Mouse (Mus musculus): Measurements from ENCODE around the gene Ppef1. TPM values are rescaled to one million over a fixed set of nuclear protein-coding genes. Genes with fewer than 3 reads are reported as not detected.
A peak's percentile ranks its signal among the peaks of the same experiment; 100 is the strongest.

Ppef1 gene
- total and polyA plus RNA-seq, 2 experiments from 2014 or later = 0.89 to 3.7 TPM

- no peak overlapping the region for H3K27ac ChIP-seq
- H3K4me1 ChIP-seq (ENCODE audit: insufficient read depth, low read length) = no peaks in the 10 kb centered on the region
- H3K27me3 ChIP-seq (ENCODE audit: insufficient read depth, low read length) = no peaks in the 10 kb centered on the region
- no peaks in the 10 kb centered on the region for H3K9me3 ChIP-seq (ENCODE audit: low read length)
- 95% methylated on average over 8 of the region's 8 CpGs for WGBS
- no peak overlapping the region for H3K4me2 ChIP-seq (ENCODE audit: low read depth, low read length)
- DNase-seq (ENCODE audit: low spot score) (no peak), ATAC-seq (no peak)
- no peak overlapping the region for H3K9ac ChIP-seq (replicated peaks; ENCODE audit: low read length)
- H3K36me3 ChIP-seq (ENCODE audit: insufficient read depth, low read length) = no peaks in the 10 kb centered on the region
- no peak for TF ChIP-seq CTCF (IDR thresholded peaks at IDR 0.05; ENCODE audit: low read depth)
- H3K4me3 ChIP-seq (ENCODE audit: low read length) = no peak overlapping the region
Observed at GRCm38 (mm10) chrX:160750808-160751207, 15.2 kb upstream of the Ppef1 start.

- Histone ChIP-seq H3K4me2 (ENCODE audit: low read depth, low read length) (no peak overlapping the region), H3K27me3 (ENCODE audit: insufficient read depth, low read length) (no peaks in the 10 kb centered on the region), H3K4me1 (ENCODE audit: insufficient read depth, low read length) (no peaks in the 10 kb centered on the region), H3K36me3 (ENCODE audit: insufficient read depth, low read length) (no peaks in the 10 kb centered on the region), H3K9me3 (ENCODE audit: low read length) (no peaks in the 10 kb centered on the region), H3K4me3 (ENCODE audit: low read length) (no peak overlapping the region), H3K27ac (no peak overlapping the region), H3K9ac (replicated peaks; ENCODE audit: low read length) (no peak overlapping the region)
- ATAC-seq (no peak), DNase-seq (ENCODE audit: low spot score) (no peak)
- 76% methylated on average over 1 of the region's 1 CpGs for WGBS
- no peak for TF ChIP-seq CTCF (IDR thresholded peaks at IDR 0.05; ENCODE audit: low read depth)
Observed at GRCm38 (mm10) chrX:160748653-160749052, 13.1 kb upstream of the Ppef1 start.

GRCm38 (mm10) chrX:160745399-160745798 lies 9.8 kb upstream of the Ppef1 start:
- no peak overlapping the region for H3K27ac ChIP-seq
- WGBS = 92% methylated on average over 1 of the region's 1 CpGs
- no peak overlapping the region for H3K9ac ChIP-seq (replicated peaks; ENCODE audit: low read length)
- no peak for TF ChIP-seq CTCF (IDR thresholded peaks at IDR 0.05; ENCODE audit: low read depth)
- H3K36me3 ChIP-seq (ENCODE audit: insufficient read depth, low read length) = no peaks in the 10 kb centered on the region
- H3K27me3 ChIP-seq (ENCODE audit: insufficient read depth, low read length) = no peaks in the 10 kb centered on the region
- no peak for DNase-seq (ENCODE audit: low spot score)
- H3K9me3 ChIP-seq (ENCODE audit: low read length) = no peaks in the 10 kb centered on the region
- no peak overlapping the region for H3K4me3 ChIP-seq (ENCODE audit: low read length)
- ATAC-seq = no peak
- H3K4me1 ChIP-seq (ENCODE audit: insufficient read depth, low read length) = no peaks in the 10 kb centered on the region
- H3K4me2 ChIP-seq (ENCODE audit: low read depth, low read length) = no peak overlapping the region

GRCm38 (mm10) chrX:160699171-160699570 lies 36.4 kb downstream of the Ppef1 start:
- WGBS = 21% methylated on average over 1 of the region's 1 CpGs
- TF ChIP-seq CTCF (IDR thresholded peaks at IDR 0.05; ENCODE audit: low read depth) = no peak
- Histone ChIP-seq H3K9ac (replicated peaks; ENCODE audit: low read length) (no peak overlapping the region), H3K27ac (no peak overlapping the region), H3K9me3 (ENCODE audit: low read length) (no peaks in the 10 kb centered on the region), H3K4me3 (ENCODE audit: low read length) (no peak overlapping the region), H3K4me2 (ENCODE audit: low read depth, low read length) (no peak overlapping the region), H3K27me3 (ENCODE audit: insufficient read depth, low read length) (no peaks in the 10 kb centered on the region), H3K4me1 (ENCODE audit: insufficient read depth, low read length) (no peaks in the 10 kb centered on the region), H3K36me3 (ENCODE audit: insufficient read depth, low read length) (no peaks in the 10 kb centered on the region)
- DNase-seq (ENCODE audit: low spot score) (peak; percentile 40), ATAC-seq (no peak)

GRCm38 (mm10) chrX:160691559-160691958 lies 44.0 kb downstream of the Ppef1 start:
- no peak overlapping the region for H3K4me2 ChIP-seq (ENCODE audit: low read depth, low read length)
- DNase-seq (ENCODE audit: low spot score) (no peak), ATAC-seq (no peak)
- no peaks in the 10 kb centered on the region for H3K9me3 ChIP-seq (ENCODE audit: low read length)
- no peak overlapping the region for H3K9ac ChIP-seq (replicated peaks; ENCODE audit: low read length)
- 58% methylated on average over 3 of the region's 3 CpGs for WGBS
- no peak overlapping the region for H3K4me3 ChIP-seq (ENCODE audit: low read length)
- no peaks in the 10 kb centered on the region for H3K27me3 ChIP-seq (ENCODE audit: insufficient read depth, low read length)
- TF ChIP-seq CTCF (IDR thresholded peaks at IDR 0.05; ENCODE audit: low read depth) = no peak
- H3K36me3 ChIP-seq (ENCODE audit: insufficient read depth, low read length) = no peaks in the 10 kb centered on the region
- H3K27ac ChIP-seq = no peak overlapping the region
- H3K4me1 ChIP-seq (ENCODE audit: insufficient read depth, low read length) = no peaks in the 10 kb centered on the region

- H3K9me3 ChIP-seq (ENCODE audit: low read length) = no peaks in the 10 kb centered on the region
- no peak overlapping the region for H3K4me3 ChIP-seq (ENCODE audit: low read length)
- DNase-seq (ENCODE audit: low spot score) = no peak
- no peak overlapping the region for H3K9ac ChIP-seq (replicated peaks; ENCODE audit: low read length)
- ATAC-seq = no peak
- H3K4me2 ChIP-seq (ENCODE audit: low read depth, low read length) = no peak overlapping the region
- H3K27ac ChIP-seq = no peak overlapping the region
- H3K27me3 ChIP-seq (ENCODE audit: insufficient read depth, low read length) = no peaks in the 10 kb centered on the region
- 89% methylated on average over 2 of the region's 2 CpGs for WGBS
- TF ChIP-seq CTCF (IDR thresholded peaks at IDR 0.05; ENCODE audit: low read depth) = no peak
- no peaks in the 10 kb centered on the region for H3K36me3 ChIP-seq (ENCODE audit: insufficient read depth, low read length)
- no peaks in the 10 kb centered on the region for H3K4me1 ChIP-seq (ENCODE audit: insufficient read depth, low read length)
Observed at GRCm38 (mm10) chrX:160690094-160690493, 45.5 kb downstream of the Ppef1 start.

- WGBS = 77% methylated on average over 1 of the region's 1 CpGs
- no peak for DNase-seq (ENCODE audit: low spot score)
- no peaks in the 10 kb centered on the region for H3K9me3 ChIP-seq (ENCODE audit: low read length)
- ATAC-seq = no peak
- H3K4me3 ChIP-seq (ENCODE audit: low read length) = no peak overlapping the region
- no peak overlapping the region for H3K4me2 ChIP-seq (ENCODE audit: low read depth, low read length)
- H3K9ac ChIP-seq (replicated peaks; ENCODE audit: low read length) = no peak overlapping the region
- H3K4me1 ChIP-seq (ENCODE audit: insufficient read depth, low read length) = no peaks in the 10 kb centered on the region
- H3K27ac ChIP-seq = no peak overlapping the region
- no peaks in the 10 kb centered on the region for H3K27me3 ChIP-seq (ENCODE audit: insufficient read depth, low read length)
- TF ChIP-seq CTCF (IDR thresholded peaks at IDR 0.05; ENCODE audit: low read depth) = no peak
- no peaks in the 10 kb centered on the region for H3K36me3 ChIP-seq (ENCODE audit: insufficient read depth, low read length)
Observed at GRCm38 (mm10) chrX:160669992-160670391, 65.6 kb downstream of the Ppef1 start.
